Mouse (Mus musculus) stomach, embryonic 16.5 days (tissue): ENCODE results near the gene Map2. TPM values are rescaled to one million over a fixed set of nuclear protein-coding genes. Genes with fewer than 3 reads are reported as not detected.

ENCODE experiments used
- ATAC-seq: fragments of 200-750 bp; cut with Nextera tagmentation; 2 replicates; pipeline ENCODE4 v1.8.0; 2017; ENCODE audit warnings: moderate number of reproducible peaks, moderate TSS enrichment; ENCODE audit not compliant: insufficient read depth, low FRiP score
- H3K27ac ChIP-seq: fragments of 300-500 bp; sonication (generic); 2 replicates; pipeline ENCODE4 v1.5.1; 2014; ENCODE audit warnings: low read length
- H3K27me3 ChIP-seq: fragments of 300-500 bp; sonication (generic); 2 replicates; pipeline ENCODE4 v1.6.1; 2014; ENCODE audit warnings: low read length, control low read depth, mixed read lengths; ENCODE audit not compliant: control insufficient read depth, insufficient read depth
- H3K36me3 ChIP-seq: fragments of 300-500 bp; sonication (generic); 2 replicates; pipeline ENCODE4 v1.6.1; 2014; ENCODE audit warnings: low read length; ENCODE audit not compliant: control insufficient read depth, insufficient read depth
- H3K4me1 ChIP-seq: fragments of 300-500 bp; sonication (generic); 2 replicates; pipeline ENCODE4 v1.6.1; 2014; ENCODE audit warnings: low read length, control low read depth, mixed read lengths; ENCODE audit not compliant: control insufficient read depth, insufficient read depth
- H3K4me2 ChIP-seq: fragments of 300-500 bp; sonication (generic); 2 replicates; pipeline ENCODE4 v1.6.1; 2014; ENCODE audit warnings: low read depth, low read length, mixed read lengths
- H3K4me3 ChIP-seq: fragments of 300-500 bp; sonication (generic); replicated peaks from 2 replicates; pipeline ENCODE4 v1.5.1; 2014; ENCODE audit warnings: mild to moderate bottlenecking, low read length
- H3K9ac ChIP-seq: fragments of 300-500 bp; sonication (generic); 2 replicates; pipeline ENCODE4 v1.6.1; 2014; ENCODE audit warnings: low read length
- H3K9me3 ChIP-seq: fragments of 300-500 bp; sonication (generic); replicated peaks from 2 replicates; pipeline ENCODE4 v1.6.1; 2016; ENCODE audit warnings: low read length, control low read depth; ENCODE audit not compliant: control insufficient read depth
- WGBS: fragments of 180-500 bp; shearing (Covaris S2); extraction: QIAGEN DNeasy Blood & Tissue Kit; methylation state at CpG from one replicate; pipeline ENCODE4 v1.1.7; 2014; 5-methylcytosine and 5-hydroxymethylcytosine counted together
- polyA plus RNA-seq: library from polyadenylated mRNA; unstranded; fragments of >200 nt; fragmentation: Nextera tagmentation; extraction: Ambion mirVana; gene quantifications from 2 replicates; pipeline ENCODE4 v1.2.1, GENCODE M21; 2015

Map2 gene
- polyA plus RNA-seq, 1 experiment from 2014 or later, result 19.8 TPM

- ATAC-seq, result no peak
- 74% methylated on average over 2 of the region's 2 CpGs for WGBS
- no peak overlapping the region for H3K9ac ChIP-seq
- H3K27ac ChIP-seq, result no peak overlapping the region
- H3K4me1 ChIP-seq, result no peaks in the 10 kb centered on the region
- no peak overlapping the region for H3K4me2 ChIP-seq
- no peaks in the 10 kb centered on the region for H3K27me3 ChIP-seq
- no peaks in the 10 kb centered on the region for H3K9me3 ChIP-seq
- no peak overlapping the region for H3K4me3 ChIP-seq
- no peaks in the 10 kb centered on the region for H3K36me3 ChIP-seq
Observed at GRCm38 (mm10) chr1:66192891-66193290, 17.8 kb downstream of the Map2 start.

- Histone ChIP-seq H3K27me3 (no peaks in the 10 kb centered on the region), H3K4me3 (no peak overlapping the region), H3K27ac (no peak overlapping the region), H3K9ac (no peak overlapping the region), H3K9me3 (no peaks in the 10 kb centered on the region), H3K4me2 (no peak overlapping the region), H3K4me1 (no peaks in the 10 kb centered on the region), H3K36me3 (no peaks in the 10 kb centered on the region)
- ATAC-seq, result no peak
- 81% methylated on average over 13 of the region's 13 CpGs for WGBS
Observed at GRCm38 (mm10) chr1:66195040-66195726, 20.1 kb downstream of the Map2 start.

GRCm38 (mm10) chr1:66196240-66196639, 21.2 kb downstream of the Map2 start:
- H3K4me1 ChIP-seq, result no peaks in the 10 kb centered on the region
- no peaks in the 10 kb centered on the region for H3K27me3 ChIP-seq
- H3K4me2 ChIP-seq, result no peak overlapping the region
- no peak overlapping the region for H3K4me3 ChIP-seq
- no peak overlapping the region for H3K27ac ChIP-seq
- no peak for ATAC-seq
- no peaks in the 10 kb centered on the region for H3K36me3 ChIP-seq
- no peaks in the 10 kb centered on the region for H3K9me3 ChIP-seq
- 87% methylated on average over 4 of the region's 4 CpGs for WGBS
- no peak overlapping the region for H3K9ac ChIP-seq

- no peak overlapping the region for H3K9ac ChIP-seq
- no peaks in the 10 kb centered on the region for H3K4me1 ChIP-seq
- H3K27me3 ChIP-seq, result no peaks in the 10 kb centered on the region
- H3K9me3 ChIP-seq, result no peaks in the 10 kb centered on the region
- no peak for ATAC-seq
- 86% methylated on average over 4 of the region's 4 CpGs for WGBS
- H3K4me2 ChIP-seq, result no peak overlapping the region
- H3K36me3 ChIP-seq, result no peaks in the 10 kb centered on the region
- H3K4me3 ChIP-seq, result no peak overlapping the region
- H3K27ac ChIP-seq, result no peak overlapping the region
Observed at GRCm38 (mm10) chr1:66196716-66197115, 21.6 kb downstream of the Map2 start.

- Histone ChIP-seq H3K9me3 (no peaks in the 10 kb centered on the region), H3K36me3 (no peaks in the 10 kb centered on the region), H3K9ac (no peak overlapping the region), H3K4me1 (no peaks in the 10 kb centered on the region), H3K4me3 (no peak overlapping the region), H3K4me2 (no peak overlapping the region), H3K27me3 (no peaks in the 10 kb centered on the region), H3K27ac (no peak overlapping the region)
- 87% methylated on average over 2 of the region's 2 CpGs for WGBS
- ATAC-seq, result no peak
Observed at GRCm38 (mm10) chr1:66205517-66205916, 30.4 kb downstream of the Map2 start.

- ATAC-seq, result no peak
- Histone ChIP-seq H3K4me2 (no peak overlapping the region), H3K36me3 (no peaks in the 10 kb centered on the region), H3K4me3 (no peak overlapping the region), H3K27me3 (no peaks in the 10 kb centered on the region), H3K4me1 (no peaks in the 10 kb centered on the region), H3K27ac (no peak overlapping the region), H3K9me3 (no peaks in the 10 kb centered on the region), H3K9ac (no peak overlapping the region)
- WGBS, result 63% methylated on average over 3 of the region's 3 CpGs
Observed at GRCm38 (mm10) chr1:66206904-66207303, 31.8 kb downstream of the Map2 start.

- no peaks in the 10 kb centered on the region for H3K27me3 ChIP-seq
- no peaks in the 10 kb centered on the region for H3K9me3 ChIP-seq
- H3K27ac ChIP-seq, result no peak overlapping the region
- H3K4me1 ChIP-seq, result no peaks in the 10 kb centered on the region
- no peak overlapping the region for H3K4me2 ChIP-seq
- ATAC-seq, result no peak
- H3K9ac ChIP-seq, result no peak overlapping the region
- no peaks in the 10 kb centered on the region for H3K36me3 ChIP-seq
- H3K4me3 ChIP-seq, result no peak overlapping the region
- WGBS, result 58% methylated on average over 7 of the region's 7 CpGs
Observed at GRCm38 (mm10) chr1:66211074-66211791, 36.2 kb downstream of the Map2 start.

GRCm38 (mm10) chr1:66221497-66221896, 46.4 kb downstream of the Map2 start:
- no peak overlapping the region for H3K4me3 ChIP-seq

GRCm38 (mm10) chr1:66223331-66223730, 48.3 kb downstream of the Map2 start:
- Histone ChIP-seq H3K4me2 (no peak overlapping the region), H3K27me3 (no peaks in the 10 kb centered on the region), H3K36me3 (no peaks in the 10 kb centered on the region), H3K4me3 (no peak overlapping the region), H3K27ac (no peak overlapping the region), H3K9me3 (no peaks in the 10 kb centered on the region), H3K4me1 (no peaks in the 10 kb centered on the region), H3K9ac (no peak overlapping the region)
- 53% methylated on average over 1 of the region's 1 CpGs for WGBS
- no peak for ATAC-seq

More at GRCm38 (mm10) chr1:66221497-66221896, 46.4 kb downstream of the Map2 start:
- no peak for ATAC-seq
- WGBS, result 57% methylated on average over 4 of the region's 4 CpGs
- H3K27ac ChIP-seq, result no peak overlapping the region
- no peak overlapping the region for H3K4me2 ChIP-seq
- no peak overlapping the region for H3K9ac ChIP-seq
- no peaks in the 10 kb centered on the region for H3K4me1 ChIP-seq
- H3K36me3 ChIP-seq, result no peaks in the 10 kb centered on the region
- H3K27me3 ChIP-seq, result no peaks in the 10 kb centered on the region
- no peaks in the 10 kb centered on the region for H3K9me3 ChIP-seq
